Mouse (Mus musculus): ENCODE results near the gene Frmd6.

Gene Frmd6

DNA sequence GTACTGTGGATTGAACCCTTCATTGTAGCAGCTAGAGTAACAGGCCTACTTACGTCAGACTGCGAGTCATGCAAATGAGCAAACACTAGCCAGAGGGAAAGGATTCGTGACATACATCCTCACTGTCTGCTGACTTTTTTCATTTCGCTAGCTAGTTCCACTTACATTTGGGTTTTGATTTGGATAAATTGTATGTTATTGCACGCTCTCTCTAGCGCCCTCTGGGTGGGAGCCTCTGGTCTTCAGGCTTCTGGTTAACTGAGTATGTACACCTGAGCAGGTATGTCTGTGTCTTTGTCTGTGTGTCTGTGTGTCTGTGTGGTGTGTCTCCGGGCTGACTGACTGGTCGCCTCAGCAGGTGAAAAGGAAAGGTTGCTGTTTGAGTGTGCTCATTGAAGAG is 72.1 kb downstream of the Frmd6 start:
- in situ Hi-C loops (cut with MboI, MseI): no loop called here

DNA sequence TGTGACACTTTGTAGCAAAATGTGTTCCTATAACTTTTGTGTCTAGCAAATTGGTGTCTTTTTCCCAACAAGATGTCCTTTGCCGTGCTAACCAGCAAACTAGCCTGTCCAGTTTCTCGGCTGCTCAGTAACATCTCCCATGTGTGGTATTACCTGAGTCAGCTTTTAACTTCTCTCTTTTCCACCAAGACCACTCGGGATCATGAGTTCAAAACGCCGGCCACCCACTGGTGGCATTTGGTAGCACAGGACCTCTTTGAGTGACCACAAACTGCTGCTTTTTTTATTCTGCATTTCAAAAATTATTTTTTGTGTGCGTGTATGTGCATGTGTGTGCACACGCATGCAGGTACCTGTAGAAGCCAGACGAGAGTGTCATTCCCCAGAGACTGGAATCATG is 73.1 kb downstream of the Frmd6 start:
- in situ Hi-C loops (cut with MboI, MseI): no loop called here

GRCm38 (mm10) chr12:70904471-70904870 is 79.2 kb downstream of the Frmd6 start:
- in situ Hi-C loops (cut with MboI, MseI): no loop called here

DNA sequence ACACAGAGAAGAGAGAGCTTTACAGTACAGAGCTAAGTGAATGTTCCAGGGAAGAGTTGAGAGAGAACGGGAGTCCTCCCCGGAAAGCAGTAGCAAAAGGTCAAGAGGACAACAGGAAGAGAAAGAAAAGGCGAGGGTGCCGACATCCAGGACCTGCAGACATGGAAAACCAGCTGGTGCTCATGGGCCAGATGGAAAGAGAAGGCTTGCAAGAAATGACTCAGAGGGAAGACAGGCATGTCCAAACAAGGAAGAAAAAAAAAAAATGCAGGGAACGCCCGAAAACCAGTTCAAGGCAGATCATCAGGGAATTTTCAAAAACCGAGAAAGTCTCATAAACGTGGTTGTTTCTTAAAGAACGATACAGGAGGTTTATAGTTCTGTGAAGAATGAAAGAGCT is 81.6 kb downstream of the Frmd6 start:
- in situ Hi-C loops (cut with MboI, MseI): no loop called here

- in situ Hi-C loops (cut with MboI, MseI): no loop called here
Observed at GRCm38 (mm10) chr12:70907651-70908050, 82.3 kb downstream of the Frmd6 start.

- in situ Hi-C loops (cut with MboI, MseI): no loop called here
Observed at GRCm38 (mm10) chr12:70908076-70908475, 82.8 kb downstream of the Frmd6 start.

GRCm38 (mm10) chr12:70910241-70910720 is 85.0 kb downstream of the Frmd6 start:
- in situ Hi-C loops (cut with MboI, MseI): loop anchor here (5.0 kb wide), 2 partner anchors 88 to 413 kb away; no protein-coding TSS in a partner anchor

DNA sequence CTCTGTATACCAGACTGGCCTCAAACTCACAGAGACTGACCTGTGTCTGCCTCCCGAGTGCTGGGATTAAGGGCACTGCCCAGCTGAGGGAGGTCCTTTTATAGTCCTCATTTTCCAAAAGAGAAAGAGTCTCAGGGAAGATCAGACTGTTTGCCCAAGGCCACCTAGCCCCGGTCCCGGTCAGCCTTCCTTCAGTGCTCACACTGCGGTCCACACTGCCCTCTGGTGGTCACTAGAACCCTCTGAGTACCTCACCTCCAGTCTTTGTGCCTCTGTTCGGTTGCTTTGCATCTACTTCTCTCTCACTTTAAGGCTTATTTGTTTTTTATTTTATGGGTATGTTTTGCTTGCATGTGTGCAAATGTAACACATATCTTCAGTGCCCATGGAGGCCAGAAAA is 85.7 kb downstream of the Frmd6 start:
- in situ Hi-C loops (cut with MboI, MseI): loop anchor here (5.0 kb wide), 2 partner anchors 89 to 414 kb away; no protein-coding TSS in a partner anchor

DNA sequence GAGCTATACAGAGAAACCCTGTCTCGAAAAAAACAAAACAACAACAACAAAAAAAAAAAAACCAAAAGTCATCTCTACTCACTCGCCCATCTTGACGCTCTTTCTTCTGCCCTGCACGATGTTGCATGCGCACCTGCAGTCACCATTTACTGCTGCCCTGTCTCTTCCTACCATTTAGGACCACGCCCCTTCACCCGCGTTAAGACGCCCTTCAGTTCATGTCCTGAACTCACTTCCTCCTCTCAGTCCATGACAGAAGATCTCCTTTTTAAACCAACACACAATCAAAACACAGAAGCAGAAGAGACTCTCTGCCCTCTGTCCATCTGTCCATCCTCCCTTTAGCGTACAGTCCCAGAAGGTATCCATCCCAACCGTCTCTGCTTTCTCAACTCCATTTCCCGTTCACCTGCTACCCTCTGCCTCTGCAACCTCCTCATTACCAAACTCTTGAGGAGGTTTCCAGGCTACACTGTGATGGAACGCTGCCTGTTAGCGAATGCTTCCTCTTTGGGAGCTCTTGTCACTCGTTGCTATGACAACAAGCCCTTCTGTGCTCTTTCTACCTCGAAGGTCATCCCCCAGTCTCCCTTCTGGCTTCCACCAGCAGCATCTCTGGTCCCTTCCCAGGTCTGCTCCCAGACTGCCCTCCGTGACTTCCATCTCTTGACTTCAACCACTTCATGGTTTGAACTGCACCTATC is 86.5 kb downstream of the Frmd6 start:
- in situ Hi-C loops (cut with MboI, MseI): loop anchor here (5.0 kb wide), 2 partner anchors 90 to 415 kb away; no protein-coding TSS in a partner anchor

GRCm38 (mm10) chr12:70913429-70913828 is 88.1 kb downstream of the Frmd6 start:
- in situ Hi-C loops (cut with MboI, MseI): loop anchor here (5.0 kb wide), 2 partner anchors 91 to 416 kb away; no protein-coding TSS in a partner anchor

DNA sequence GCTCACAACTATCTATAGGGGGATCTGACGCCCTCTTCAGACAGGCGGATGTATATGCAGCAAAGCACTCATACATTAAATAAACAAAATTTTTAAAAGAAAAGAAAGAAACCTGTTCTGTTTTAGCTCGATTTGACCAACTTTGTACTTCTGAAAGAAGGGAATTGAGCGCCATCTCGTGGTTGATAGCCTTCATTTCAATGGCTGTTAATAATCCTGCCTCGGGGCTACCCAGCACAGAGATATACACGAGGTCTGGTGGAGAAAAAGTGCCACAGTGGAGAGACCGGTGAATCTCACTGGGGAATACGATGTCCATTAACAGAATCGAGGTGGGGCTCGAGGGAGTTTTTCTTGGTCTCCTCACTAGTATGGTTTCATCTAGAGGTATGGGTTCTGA is 89.1 kb downstream of the Frmd6 start:
- in situ Hi-C loops (cut with MboI, MseI): loop anchor here (5.0 kb wide), 2 partner anchors 92 to 417 kb away; no protein-coding TSS in a partner anchor

GRCm38 (mm10) chr12:70929781-70930180 is 104.5 kb downstream of the Frmd6 start:
- in situ Hi-C loops (cut with MboI, MseI): no loop called here

GRCm38 (mm10) chr12:70937150-70937549 is 111.8 kb downstream of the Frmd6 start:
- in situ Hi-C loops (cut with MboI, MseI): no loop called here

GRCm38 (mm10) chr12:70937571-70938384 is 112.5 kb downstream of the Frmd6 start, which contains the start of gene Actr10:
TSS of gene Actr10 (plus strand) at chr12:70937857.
- in situ Hi-C loops (cut with MboI, MseI): no loop called here

- in situ Hi-C loops (cut with MboI, MseI): loop anchor here (10.0 kb wide), 1 partner anchor 1626 kb away; no protein-coding TSS in a partner anchor
Observed at GRCm38 (mm10) chr12:70940806-70941205, 115.5 kb downstream of the Frmd6 start.

GRCm38 (mm10) chr12:70944181-70944580 is 118.9 kb downstream of the Frmd6 start:
- in situ Hi-C loops (cut with MboI, MseI): loop anchor here (10.0 kb wide), 1 partner anchor 1629 kb away; no protein-coding TSS in a partner anchor

- in situ Hi-C loops (cut with MboI, MseI): loop anchor here (10.0 kb wide), 1 partner anchor 1632 kb away; no protein-coding TSS in a partner anchor
Observed at GRCm38 (mm10) chr12:70946585-70947256, 121.4 kb downstream of the Frmd6 start.

Measured in T-helper 2 cell (primary cell).